Mouse (Mus musculus) myocyte (in vitro differentiated cells): ENCODE measurements around the gene Lrp5.

Source experiments
- CEBPB ChIP-seq: IDR thresholded peaks from 2 replicates; pipeline ENCODE4 v1.6.1; 2011; ENCODE audit warnings: mild to moderate bottlenecking, moderate library complexity; ENCODE audit not compliant: poor library complexity, insufficient read depth, severe bottlenecking
- E2F4 ChIP-seq: IDR thresholded peaks from one replicate; pipeline ENCODE4 v1.6.1; 2011; ENCODE audit warnings: mild to moderate bottlenecking, control low read depth, moderate library complexity; ENCODE audit not compliant: insufficient read depth
- MAX ChIP-seq: IDR thresholded peaks from one replicate; pipeline ENCODE4 v1.6.1; 2011; ENCODE audit warnings: low read depth, mild to moderate bottlenecking, control low read depth
- MYOG ChIP-seq, 3 experiments: IDR thresholded peaks; one replicate each; pipeline ENCODE4 v1.6.1; 2011; ENCODE audit warnings: control low read depth in 2 of 3, low read depth in 2 of 3, mild to moderate bottlenecking in 2 of 3; ENCODE audit not compliant: insufficient read length in 2 of 3, control insufficient read depth in 1 of 3, insufficient read depth in 1 of 3
- POLR2A ChIP-seq: IDR thresholded peaks from one replicate; pipeline ENCODE4 v1.6.1; 2011; ENCODE audit warnings: low read depth, mild to moderate bottlenecking, control low read depth, moderate library complexity; ENCODE audit not compliant: insufficient read length
- POLR2AphosphoS2 ChIP-seq: IDR thresholded peaks from one replicate; pipeline ENCODE4 v1.6.1; 2011; ENCODE audit warnings: low read depth, control low read depth; ENCODE audit not compliant: insufficient read length
- REST ChIP-seq: IDR thresholded peaks from one replicate; pipeline ENCODE4 v1.6.1; 2011; ENCODE audit warnings: mild to moderate bottlenecking, control low read depth, moderate library complexity; ENCODE audit not compliant: insufficient read depth, insufficient read length
- SRF ChIP-seq: IDR thresholded peaks from one replicate; pipeline ENCODE4 v1.6.1; 2011; ENCODE audit warnings: low read depth; ENCODE audit not compliant: control insufficient read depth, insufficient read length
- TCF12 ChIP-seq: IDR thresholded peaks from one replicate; pipeline ENCODE4 v1.6.1; 2011; ENCODE audit warnings: mild to moderate bottlenecking, control low read depth; ENCODE audit not compliant: poor library complexity, insufficient read depth, severe bottlenecking
- TCF3 ChIP-seq: IDR thresholded peaks from one replicate; pipeline ENCODE4 v1.6.1; 2011; ENCODE audit warnings: low read depth, control low read depth; ENCODE audit not compliant: insufficient read length
- USF1 ChIP-seq: IDR thresholded peaks from one replicate; pipeline ENCODE4 v1.6.1; 2011; ENCODE audit warnings: low read depth, mild to moderate bottlenecking, control low read depth, moderate library complexity

DNA sequence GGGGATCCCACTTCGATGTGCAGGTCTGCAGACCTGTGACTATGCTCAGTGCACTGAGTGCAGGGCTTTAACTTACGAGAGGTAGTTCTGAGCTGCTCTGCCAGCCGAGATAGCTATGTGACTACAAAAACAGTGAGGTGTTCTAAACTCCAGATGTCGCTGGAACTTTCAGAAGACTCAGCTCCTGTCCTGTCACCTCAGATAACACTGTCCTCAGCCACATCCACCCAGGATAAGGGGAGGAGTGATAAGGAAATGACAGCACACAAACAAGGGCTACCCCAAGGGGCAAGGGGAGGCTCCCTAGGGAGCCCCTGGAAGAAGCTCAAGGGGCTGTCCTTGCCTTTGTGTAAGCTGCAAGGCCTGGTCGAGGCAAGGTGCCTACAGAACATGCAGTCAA, 96.8 kb downstream of the Lrp5 start:
- TF ChIP-seq POLR2A: no peak
- TF ChIP-seq USF1: no peak
- no peak for TF ChIP-seq SRF
- no peak for TF ChIP-seq MAX
- no peak for TF ChIP-seq REST
- no peak for TF ChIP-seq E2F4
- no peak for TF ChIP-seq MYOG (IDR thresholded peaks at IDR 0.05; ENCODE audit: control insufficient read depth in 1 of 3, insufficient read depth in 1 of 3, insufficient read length in 2 of 3, low read depth in 2 of 3)
- TF ChIP-seq TCF12: no peak
- no peak for TF ChIP-seq CEBPB
- TF ChIP-seq POLR2AphosphoS2: no peak
- TF ChIP-seq TCF3: no peak
